Mouse (Mus musculus): ENCODE measurements around the gene Gm21964. TPM values are rescaled to one million over a fixed set of nuclear protein-coding genes. Genes with fewer than 3 reads are reported as not detected.

Gene Gm21964
- total RNA-seq, 2 experiments from 2014 or later: not detected

Other genes starting within 250 kb of the Gm21964 start
- 1 to 10 TPM; 9.5 to 9.8 TPM for gene Phlpp2, start 232.7 kb upstream of the Gm21964 start, total RNA-seq (2021)
- under 1 TPM in 1 of 2 experiments, not detected in 1; 0.17 TPM for gene Marveld3, start 139.0 kb upstream of the Gm21964 start, total RNA-seq (2021)
- 1 to 10 TPM in 1 of 2 experiments, under 1 TPM in 1; 0.10 to 1.5 TPM for gene Tat, start 110.8 kb upstream of the Gm21964 start, total RNA-seq (2021)
- gene Chst4, start 61.5 kb upstream of the Gm21964 start, total RNA-seq (2021): 1 to 10 TPM; 1.0 to 1.8 TPM
- gene Zfp612, start 21.5 kb upstream of the Gm21964 start, total RNA-seq (2021): 1 to 10 TPM; 6.3 to 8.9 TPM
- gene Gm17720, start 1.5 kb downstream of the Gm21964 start, total RNA-seq (2021): not detected
- gene Calb2, start 67.0 kb downstream of the Gm21964 start, total RNA-seq (2021): 1 to 10 TPM in 1 of 2 experiments, under 1 TPM in 1; 0.26 to 2.2 TPM
- gene Cmtr2, start 114.5 kb downstream of the Gm21964 start, total RNA-seq (2021): 10 to 100 TPM in 1 of 2 experiments, 1 to 10 TPM in 1; 9.8 to 11.6 TPM
- gene Hydin, start 165.8 kb downstream of the Gm21964 start, total RNA-seq (2021): under 1 TPM; 0.07 to 0.36 TPM

Measured in adrenal gland, postnatal 36 days (tissue).